Mouse (Mus musculus): ENCODE measurements around the gene Ceacam9. TPM values are rescaled to one million over a fixed set of nuclear protein-coding genes. Genes with fewer than 3 reads are reported as not detected.

The Ceacam9 gene
- total and polyA plus RNA-seq, 3 experiments = not detected

DNA sequence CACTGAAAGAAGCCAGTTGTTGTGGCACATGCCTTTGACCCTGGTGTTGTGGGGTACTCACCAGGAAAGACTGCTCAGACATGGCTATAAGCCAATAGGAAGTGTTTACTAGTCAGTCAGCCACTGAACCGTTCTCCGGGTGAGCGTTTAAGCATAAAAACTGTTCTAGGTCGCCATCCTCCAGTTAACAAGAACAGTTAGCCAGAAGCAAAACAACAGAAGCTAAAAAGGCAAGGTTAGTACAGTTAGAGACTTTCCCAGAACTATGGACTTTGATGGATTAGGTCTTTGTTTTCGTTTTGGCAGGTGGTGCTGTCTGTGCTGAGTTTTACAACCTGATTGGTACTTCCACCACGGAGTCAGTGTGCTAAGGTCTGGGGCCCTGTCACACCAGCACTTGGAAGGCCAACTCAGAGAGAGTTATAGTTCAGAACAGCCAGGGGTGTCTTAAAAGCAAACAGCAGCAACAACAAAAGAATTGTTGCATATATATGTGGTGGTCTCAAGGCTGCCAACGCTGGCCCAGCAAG, 10.2 kb downstream of the Ceacam9 start:
- peaks cover 0 to 3% of the 10 kb centered on the region in 2 experiments; a peak in 1 of 4 replicates for H3K36me3 ChIP-seq (ENCODE audit: control insufficient read depth in 1 of 2, insufficient read depth in 2 of 2, low read length in 2 of 2)
- no peak for DNase-seq (ENCODE audit: low read depth, low spot score)
- no peak overlapping the region for H3K27ac ChIP-seq (ENCODE audit: control insufficient read depth, low read depth, low read length)
- H3K9ac ChIP-seq (ENCODE audit: control insufficient read depth, low read depth, low read length, poor library complexity, severe bottlenecking) = no peak overlapping the region
- TF ChIP-seq POLR2A (IDR thresholded peaks at IDR 0.05; ENCODE audit: control insufficient read depth in 1 of 2, insufficient read depth in 1 of 2, low read depth in 1 of 2, low read length in 2 of 2, poor library complexity in 1 of 2) = no peak
- TF ChIP-seq RAD21 (IDR thresholded peaks at IDR 0.05; ENCODE audit: low read depth, low read length) = no peak
- TF ChIP-seq TCF12 (IDR thresholded peaks at IDR 0.05; ENCODE audit: low read depth, low read length) = no peak
- TF ChIP-seq ELF1 (IDR thresholded peaks at IDR 0.05; ENCODE audit: low read depth, low read length) = no peak
- TF ChIP-seq POLR2AphosphoS5 (IDR thresholded peaks at IDR 0.05; ENCODE audit: borderline replicate concordance, low read depth, low read length) = no peak
- no peak for TF ChIP-seq NRF1 (IDR thresholded peaks at IDR 0.05; ENCODE audit: insufficient read depth, low read depth, low read length, poor library complexity, severe bottlenecking)
- no peak for TF ChIP-seq ZMIZ1 (IDR thresholded peaks at IDR 0.05; ENCODE audit: low read depth, low read length)
- no peaks in the 10 kb centered on the region for H3K27me3 ChIP-seq (ENCODE audit: control insufficient read depth in 1 of 2, insufficient read depth in 2 of 2, low read length in 2 of 2)
- H3K9me3 ChIP-seq (replicated peaks; ENCODE audit: insufficient read depth, low read length) = no peaks in the 10 kb centered on the region
- peaks cover 0 to 10% of the 10 kb centered on the region in 2 experiments; a peak in 2 of 4 replicates for H3K4me1 ChIP-seq (ENCODE audit: control insufficient read depth in 1 of 2, insufficient read depth in 2 of 2, low read length in 2 of 2)
- H3K4me3 ChIP-seq (ENCODE audit: control insufficient read depth in 1 of 2, insufficient read depth in 1 of 2, low read depth in 2 of 2, low read length in 2 of 2) = no peak overlapping the region
- H3K79me2 ChIP-seq (ENCODE audit: control insufficient read depth, insufficient read depth, low read length, poor library complexity) = no peaks in the 10 kb centered on the region

DNA sequence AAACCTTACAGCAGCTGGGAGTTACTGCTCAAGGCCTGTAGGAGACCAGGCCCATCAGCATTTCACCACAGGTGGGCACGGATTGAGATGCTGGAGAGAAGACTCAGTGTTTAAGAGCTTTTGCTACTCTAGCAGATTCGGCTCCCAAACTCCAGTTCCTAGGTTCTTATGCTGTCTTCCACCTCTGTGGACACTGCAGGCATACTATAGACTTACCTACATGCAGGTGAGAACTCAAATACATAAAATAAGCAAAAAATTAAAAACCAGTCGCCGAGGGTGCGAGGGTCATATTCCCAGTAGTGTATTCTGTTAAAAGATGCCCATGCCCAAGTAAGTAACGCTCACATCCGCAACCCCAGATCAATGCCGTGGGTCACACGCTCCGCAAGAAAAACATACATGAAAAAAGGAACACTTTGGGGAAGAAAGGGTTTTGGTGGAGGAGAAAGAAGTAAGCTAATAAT, 15.9 kb downstream of the Ceacam9 start:
- DNase-seq (ENCODE audit: low read depth, low spot score) = peak; percentile 38
- TF ChIP-seq MAFK (IDR thresholded peaks at IDR 0.05; ENCODE audit: borderline replicate concordance, low read depth, low read length) (no peak), NRF1 (IDR thresholded peaks at IDR 0.05; ENCODE audit: insufficient read depth, low read depth, low read length, poor library complexity, severe bottlenecking) (no peak), MAX (IDR thresholded peaks at IDR 0.05; ENCODE audit: low read length) (no peak; the same call in 1 of the 2 replicates), MAZ (IDR thresholded peaks at IDR 0.05; ENCODE audit: low read depth, low read length) (peak; percentile 62; the same call in 1 of the 2 replicates), ZC3H11A (IDR thresholded peaks at IDR 0.05; ENCODE audit: low read depth, low read length) (no peak), GATA1 (IDR thresholded peaks at IDR 0.05; ENCODE audit: low read depth, low read length) (no peak), GABPA (IDR thresholded peaks at IDR 0.05; ENCODE audit: low read depth, low read length) (0 out of 2 replicates have a peak, but pooled peaks have one; percentile 62), KAT2A (conservative IDR thresholded peaks at IDR 0.05; ENCODE audit: low read depth, low read length) (no peak), NELFE (IDR thresholded peaks at IDR 0.05; ENCODE audit: low read depth, low read length) (peak; percentile 14; the same call in 1 of the 2 replicates), TAL1 (IDR thresholded peaks at IDR 0.05; ENCODE audit: low read length) (no peak), SMC3 (IDR thresholded peaks at IDR 0.05; ENCODE audit: low read depth, low read length) (no peak), SIN3A (IDR thresholded peaks at IDR 0.05; ENCODE audit: low read length) (no peak)
- Histone ChIP-seq H3K9me3 (replicated peaks; ENCODE audit: insufficient read depth, low read length) (no peaks in the 10 kb centered on the region), H3K4me1 (ENCODE audit: control insufficient read depth in 1 of 2, insufficient read depth in 2 of 2, low read length in 2 of 2) (peaks cover 0 to 14% of the 10 kb centered on the region in 2 experiments; a peak in 2 of 4 replicates), H3K4me3 (ENCODE audit: control insufficient read depth in 1 of 2, insufficient read depth in 1 of 2, low read depth in 2 of 2, low read length in 2 of 2) (peak overlapping the region; percentile 73 to 91), H3K27ac (ENCODE audit: control insufficient read depth, low read depth, low read length) (no peak overlapping the region), H3K79me2 (ENCODE audit: control insufficient read depth, insufficient read depth, low read length, poor library complexity) (peaks cover 23% of the 10 kb centered on the region), H3K36me3 (ENCODE audit: control insufficient read depth in 1 of 2, insufficient read depth in 2 of 2, low read length in 2 of 2) (peaks cover 0 to 6% of the 10 kb centered on the region in 2 experiments; a peak in 2 of 4 replicates), H3K9ac (ENCODE audit: control insufficient read depth, low read depth, low read length, poor library complexity, severe bottlenecking) (peak overlapping the region; percentile 65), H3K27me3 (ENCODE audit: control insufficient read depth in 1 of 2, insufficient read depth in 2 of 2, low read length in 2 of 2) (no peaks in the 10 kb centered on the region)
